Mouse (Mus musculus) kidney, postnatal 4 days (tissue): ENCODE results near the gene Sik3.
"Not testable (repeated sequence)": the region's sequence is repeated elsewhere in the genome, so short reads cannot be mapped to it uniquely, and the experiment has no call there.

Source experiments
- DNase-seq, 2 experiments: peaks; one replicate each; pipeline ENCODE4 v3.0.0; 2021; ENCODE audit warnings: mixed read lengths in 2 of 2

The Sik3 gene

GRCm38 (mm10) chr9:46060249-46060648, 47.6 kb downstream of the Sik3 start:
- DNase-seq: no peak

GRCm38 (mm10) chr9:46061696-46062425, 49.2 kb downstream of the Sik3 start:
- no peak for DNase-seq

- no peak for DNase-seq
Measured at GRCm38 (mm10) chr9:46064331-46064730, 51.7 kb downstream of the Sik3 start.

GRCm38 (mm10) chr9:46066711-46067110, 54.1 kb downstream of the Sik3 start:
- no peak for DNase-seq

- DNase-seq: peak in 1 of 2 experiments; percentile 13
Measured at GRCm38 (mm10) chr9:46067691-46068090, 55.1 kb downstream of the Sik3 start.

- DNase-seq: no peak
Measured at GRCm38 (mm10) chr9:46069013-46069412, 56.4 kb downstream of the Sik3 start.

- peak; percentile 27 to 28 for DNase-seq
Measured at GRCm38 (mm10) chr9:46072101-46072835, 59.6 kb downstream of the Sik3 start.

- DNase-seq: no peak
Measured at GRCm38 (mm10) chr9:46073443-46073842, 60.8 kb downstream of the Sik3 start.

- DNase-seq: no peak
Measured at GRCm38 (mm10) chr9:46075578-46075977, 63.0 kb downstream of the Sik3 start.

- DNase-seq: no peak
Measured at GRCm38 (mm10) chr9:46082381-46082821, 69.8 kb downstream of the Sik3 start.

GRCm38 (mm10) chr9:46083490-46083893, 70.9 kb downstream of the Sik3 start:
- no peak for DNase-seq

- DNase-seq: peak; percentile 41 to 56
Measured at GRCm38 (mm10) chr9:46085898-46086297, 73.3 kb downstream of the Sik3 start.

GRCm38 (mm10) chr9:46086826-46087225, 74.2 kb downstream of the Sik3 start:
- no peak for DNase-seq

GRCm38 (mm10) chr9:46087461-46087860, 74.8 kb downstream of the Sik3 start:
- no peak for DNase-seq

- DNase-seq: no peak
Measured at GRCm38 (mm10) chr9:46088722-46089121, 76.1 kb downstream of the Sik3 start.

GRCm38 (mm10) chr9:46090066-46090465, 77.4 kb downstream of the Sik3 start:
- no peak for DNase-seq

GRCm38 (mm10) chr9:46091157-46091556, 78.5 kb downstream of the Sik3 start:
- not testable (repeated sequence) for DNase-seq

GRCm38 (mm10) chr9:46092633-46093032, 80.0 kb downstream of the Sik3 start:
- no peak for DNase-seq

- no peak for DNase-seq
Measured at GRCm38 (mm10) chr9:46098360-46098985, 85.9 kb downstream of the Sik3 start.

- DNase-seq: no peak
Measured at GRCm38 (mm10) chr9:46099107-46099506, 86.5 kb downstream of the Sik3 start.

GRCm38 (mm10) chr9:46103154-46103553, 90.5 kb downstream of the Sik3 start:
- peak; percentile 25 to 52 for DNase-seq

GRCm38 (mm10) chr9:46106105-46106504, 93.5 kb downstream of the Sik3 start:
- DNase-seq: no peak

- peak; percentile 46 to 68 for DNase-seq
Measured at GRCm38 (mm10) chr9:46110648-46111047, 98.0 kb downstream of the Sik3 start.

GRCm38 (mm10) chr9:46111334-46111733, 98.7 kb downstream of the Sik3 start:
- DNase-seq: no peak
